Mouse (Mus musculus) hindbrain, embryonic 12.5 days (tissue): ENCODE data around the gene Gm49340. TPM values are rescaled to one million over a fixed set of nuclear protein-coding genes. Genes with fewer than 3 reads are reported as not detected.
A peak's percentile ranks its signal among the peaks of the same experiment; 100 is the strongest.
"Not testable (repeated sequence)": the region's sequence is repeated elsewhere in the genome, so short reads cannot be mapped to it uniquely, and the experiment has no call there.

ENCODE experiments used
- ATAC-seq: fragments of 200-750 bp; cut with Nextera tagmentation; 2 replicates; pipeline ENCODE4 v1.8.0; 2017; ENCODE audit warnings: moderate TSS enrichment; ENCODE audit not compliant: low FRiP score
- H3K27ac ChIP-seq: fragments of 300-500 bp; sonication (generic); 2 replicates; pipeline ENCODE4 v1.5.1; 2016; ENCODE audit warnings: mild to moderate bottlenecking
- H3K27me3 ChIP-seq: fragments of 300-500 bp; sonication (generic); 2 replicates; pipeline ENCODE4 v1.6.1; 2016; ENCODE audit warnings: mild to moderate bottlenecking
- H3K36me3 ChIP-seq: fragments of 300-500 bp; sonication (generic); 2 replicates; pipeline ENCODE4 v1.6.1; 2016; ENCODE audit warnings: mild to moderate bottlenecking
- H3K4me1 ChIP-seq: fragments of 300-500 bp; sonication (generic); 2 replicates; pipeline ENCODE4 v1.6.1; 2016
- H3K4me2 ChIP-seq: fragments of 300-500 bp; sonication (generic); replicated peaks from 2 replicates; pipeline ENCODE4 v1.6.1; 2016; ENCODE audit warnings: mild to moderate bottlenecking
- H3K4me3 ChIP-seq: fragments of 300-500 bp; sonication (generic); 2 replicates; pipeline ENCODE4 v1.5.1; 2016; ENCODE audit warnings: mild to moderate bottlenecking
- H3K9ac ChIP-seq: fragments of 300-500 bp; sonication (generic); 2 replicates; pipeline ENCODE4 v1.6.1; 2016; ENCODE audit warnings: mild to moderate bottlenecking, moderate library complexity
- H3K9me3 ChIP-seq: fragments of 300-500 bp; sonication (generic); replicated peaks from 2 replicates; pipeline ENCODE4 v1.6.1; 2016; ENCODE audit warnings: mild to moderate bottlenecking
- WGBS: fragments of 180-500 bp; shearing (Covaris S2); methylation state at CpG from one replicate; pipeline ENCODE4 v1.1.7; 2016; 5-methylcytosine and 5-hydroxymethylcytosine counted together
- polyA plus RNA-seq: library from polyadenylated mRNA; unstranded; fragments of >200 nt; fragmentation: Nextera tagmentation; extraction: Ambion mirVana; gene quantifications from 2 replicates; pipeline ENCODE4 v1.2.1, GENCODE M21; 2016

Gene Gm49340
- not detected in 2 replicates for polyA plus RNA-seq

GRCm38 (mm10) chr11:73329442-73329841 is at the start of gene Gm49340, which contains the start of the genes Aspa and Spata22:
Gm49340 (plus strand) TSS chr11:73329741.
Aspa (minus strand) TSS chr11:73329596.
Spata22 (plus strand) TSS chr11:73329741.
- no peaks in the 10 kb centered on the region for H3K36me3 ChIP-seq

GRCm38 (mm10) chr11:73280710-73281109 is 48.8 kb upstream of the Gm49340 start:
- no peaks in the 10 kb centered on the region for H3K9me3 ChIP-seq
- ATAC-seq = no peak
- no peak overlapping the region for H3K9ac ChIP-seq
- H3K4me2 ChIP-seq = no peak overlapping the region
- no peaks in the 10 kb centered on the region for H3K27me3 ChIP-seq
- no peaks in the 10 kb centered on the region for H3K36me3 ChIP-seq
- H3K4me1 ChIP-seq = peaks cover 7% of the 10 kb centered on the region
- H3K4me3 ChIP-seq = no peak overlapping the region
- H3K27ac ChIP-seq = no peak overlapping the region
- 63% methylated on average over 5 of the region's 5 CpGs for WGBS

More at GRCm38 (mm10) chr11:73329442-73329841, at the start of gene Gm49340, which contains the start of the genes Aspa and Spata22:
- ATAC-seq = no peak
- H3K4me2 ChIP-seq = no peak within 1 kb of the TSS
- H3K4me1 ChIP-seq = no peaks in the 10 kb centered on the region
- no peak within 1 kb of the TSS for H3K27ac ChIP-seq
- 0 out of 2 replicates have a peak, but pooled peaks cover 7% of the 10 kb centered on the region for H3K9me3 ChIP-seq
- H3K9ac ChIP-seq = no peak within 1 kb of the TSS
- H3K27me3 ChIP-seq = no peaks in the 10 kb centered on the region
- H3K4me3 ChIP-seq = no peak within 1 kb of the TSS
- WGBS = 79% methylated on average over 27 of the region's 27 CpGs

- no peak overlapping the region for H3K27ac ChIP-seq
- H3K4me1 ChIP-seq = peaks cover 7% of the 10 kb centered on the region
- peak overlapping the region; percentile 28 for H3K4me3 ChIP-seq
- H3K36me3 ChIP-seq = no peaks in the 10 kb centered on the region
- no peaks in the 10 kb centered on the region for H3K27me3 ChIP-seq
- peak; percentile 74 for ATAC-seq
- peak overlapping the region; percentile 52 for H3K4me2 ChIP-seq
- 5% methylated on average over 16 of the region's 16 CpGs for WGBS
- no peaks in the 10 kb centered on the region for H3K9me3 ChIP-seq
- H3K9ac ChIP-seq = no peak overlapping the region
Measured at GRCm38 (mm10) chr11:73281528-73282027, 48.0 kb upstream of the Gm49340 start.

GRCm38 (mm10) chr11:73283369-73283768 is 46.2 kb upstream of the Gm49340 start:
- WGBS = 74% methylated on average over 9 of the region's 9 CpGs
- H3K4me2 ChIP-seq = no peak overlapping the region
- H3K27me3 ChIP-seq = no peaks in the 10 kb centered on the region
- H3K4me1 ChIP-seq = peaks cover 7% of the 10 kb centered on the region
- H3K4me3 ChIP-seq = no peak overlapping the region
- no peaks in the 10 kb centered on the region for H3K9me3 ChIP-seq
- no peak for ATAC-seq
- no peaks in the 10 kb centered on the region for H3K36me3 ChIP-seq
- no peak overlapping the region for H3K9ac ChIP-seq
- no peak overlapping the region for H3K27ac ChIP-seq

- no peak for ATAC-seq
- H3K27ac ChIP-seq = no peak overlapping the region
- H3K4me1 ChIP-seq = peaks cover 7% of the 10 kb centered on the region
- 56% methylated on average over 1 of the region's 1 CpGs for WGBS
- no peak overlapping the region for H3K4me2 ChIP-seq
- H3K9me3 ChIP-seq = no peaks in the 10 kb centered on the region
- H3K4me3 ChIP-seq = no peak overlapping the region
- no peaks in the 10 kb centered on the region for H3K36me3 ChIP-seq
- H3K27me3 ChIP-seq = no peaks in the 10 kb centered on the region
- no peak overlapping the region for H3K9ac ChIP-seq
Measured at GRCm38 (mm10) chr11:73283926-73284325, 45.6 kb upstream of the Gm49340 start.

GRCm38 (mm10) chr11:73284351-73284750 is 45.2 kb upstream of the Gm49340 start:
- Histone ChIP-seq H3K4me2 (no peak overlapping the region), H3K27me3 (no peaks in the 10 kb centered on the region), H3K4me3 (no peak overlapping the region), H3K9ac (no peak overlapping the region), H3K9me3 (no peaks in the 10 kb centered on the region), H3K36me3 (no peaks in the 10 kb centered on the region), H3K27ac (no peak overlapping the region), H3K4me1 (peaks cover 7% of the 10 kb centered on the region)
- no peak for ATAC-seq

- Histone ChIP-seq H3K9ac (no peak overlapping the region), H3K27ac (no peak overlapping the region), H3K9me3 (no peaks in the 10 kb centered on the region), H3K27me3 (no peaks in the 10 kb centered on the region), H3K4me2 (no peak overlapping the region), H3K36me3 (no peaks in the 10 kb centered on the region), H3K4me1 (no peaks in the 10 kb centered on the region), H3K4me3 (no peak overlapping the region)
- no peak for ATAC-seq
- WGBS = 83% methylated on average over 1 of the region's 1 CpGs
Measured at GRCm38 (mm10) chr11:73289621-73290020, 39.9 kb upstream of the Gm49340 start.

GRCm38 (mm10) chr11:73303123-73303522 is 26.4 kb upstream of the Gm49340 start:
- Histone ChIP-seq H3K36me3 (no peaks in the 10 kb centered on the region), H3K27me3 (no peaks in the 10 kb centered on the region), H3K4me3 (no peak overlapping the region), H3K27ac (no peak overlapping the region), H3K4me1 (no peaks in the 10 kb centered on the region), H3K4me2 (no peak overlapping the region), H3K9me3 (no peaks in the 10 kb centered on the region), H3K9ac (no peak overlapping the region)
- ATAC-seq = no peak
- 29% methylated on average over 2 of the region's 2 CpGs for WGBS

GRCm38 (mm10) chr11:73315961-73316360 is 13.6 kb upstream of the Gm49340 start:
- no peak overlapping the region for H3K9ac ChIP-seq
- no peaks in the 10 kb centered on the region for H3K4me1 ChIP-seq
- ATAC-seq = no peak
- H3K36me3 ChIP-seq = no peaks in the 10 kb centered on the region
- no peak overlapping the region for H3K4me3 ChIP-seq
- no peak overlapping the region for H3K27ac ChIP-seq
- H3K4me2 ChIP-seq = no peak overlapping the region
- WGBS = 51% methylated on average over 3 of the region's 3 CpGs
- H3K9me3 ChIP-seq = no peaks in the 10 kb centered on the region
- H3K27me3 ChIP-seq = no peaks in the 10 kb centered on the region

- H3K27me3 ChIP-seq, H3K4me3 ChIP-seq, H3K9ac ChIP-seq, H3K27ac ChIP-seq, H3K36me3 ChIP-seq, H3K4me1 ChIP-seq, ATAC-seq, H3K4me2 ChIP-seq, H3K9me3 ChIP-seq: not testable (repeated sequence)
- 85% methylated on average over 2 of the region's 2 CpGs for WGBS
Measured at GRCm38 (mm10) chr11:73318581-73318980, 11.0 kb upstream of the Gm49340 start.

- H3K4me2 ChIP-seq, H3K27ac ChIP-seq, H3K9me3 ChIP-seq, H3K27me3 ChIP-seq, H3K4me1 ChIP-seq, H3K36me3 ChIP-seq, H3K4me3 ChIP-seq, H3K9ac ChIP-seq, ATAC-seq: not testable (repeated sequence)
- 94% methylated on average over 13 of the region's 13 CpGs for WGBS
Measured at GRCm38 (mm10) chr11:73321064-73321463, 8.5 kb upstream of the Gm49340 start.

- 0 out of 2 replicates have a peak, but pooled peaks cover 2% of the 10 kb centered on the region for H3K9me3 ChIP-seq
- no peak overlapping the region for H3K4me2 ChIP-seq
- H3K36me3 ChIP-seq = no peaks in the 10 kb centered on the region
- H3K27me3 ChIP-seq = no peaks in the 10 kb centered on the region
- no peak overlapping the region for H3K9ac ChIP-seq
- no peak overlapping the region for H3K27ac ChIP-seq
- H3K4me3 ChIP-seq = no peak overlapping the region
- H3K4me1 ChIP-seq = no peaks in the 10 kb centered on the region
- 74% methylated on average over 9 of the region's 9 CpGs for WGBS
- ATAC-seq = no peak
Measured at GRCm38 (mm10) chr11:73323906-73324830, 5.4 kb upstream of the Gm49340 start.
